Mouse (Mus musculus): ENCODE results near the gene Ints11. TPM values are rescaled to one million over a fixed set of nuclear protein-coding genes. Genes with fewer than 3 reads are reported as not detected.
A peak's percentile ranks its signal among the peaks of the same experiment; 100 is the strongest.

The Ints11 gene
- polyA plus RNA-seq, 1 experiment from 2014 or later: 19.9 TPM

DNA sequence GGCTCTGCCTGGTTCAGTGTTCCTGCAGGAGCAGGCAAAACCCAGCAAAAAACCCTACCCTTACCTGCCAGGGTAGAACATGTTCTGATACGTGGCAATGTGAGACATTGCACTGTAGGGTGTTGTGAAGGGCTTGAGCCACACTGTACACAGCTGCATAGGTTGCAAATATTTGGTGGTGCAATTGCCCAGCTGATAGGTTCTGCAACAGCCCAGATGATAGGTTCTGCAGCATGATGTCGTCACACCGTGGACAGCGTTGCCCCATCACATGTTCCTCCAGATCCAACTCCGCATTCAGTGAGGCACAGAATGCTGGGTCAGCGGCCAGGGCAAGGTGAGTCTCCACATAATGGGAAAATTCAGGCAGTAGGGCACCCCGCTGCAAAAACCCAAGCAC lies 7.6 kb upstream of the Ints11 start:
- Histone ChIP-seq H3K9ac (ENCODE audit: low read depth, low read length) (no peak overlapping the region), H3K4me2 (replicated peaks; ENCODE audit: low read depth) (no peak overlapping the region), H3K4me1 (replicated peaks; ENCODE audit: control insufficient read depth, insufficient read depth, low read length) (no peaks in the 10 kb centered on the region), H3K9me3 (ENCODE audit: control insufficient read depth) (no peaks in the 10 kb centered on the region), H3K27me3 (replicated peaks; ENCODE audit: control insufficient read depth, insufficient read depth, low read length) (no peaks in the 10 kb centered on the region), H3K27ac (ENCODE audit: low read depth, low read length) (no peak overlapping the region), H3K36me3 (ENCODE audit: control insufficient read depth, insufficient read depth) (peaks cover 53% of the 10 kb centered on the region), H3K4me3 (ENCODE audit: low read depth, low read length) (no peak overlapping the region)
- 87% methylated on average over 7 of the region's 7 CpGs for WGBS
- TF ChIP-seq CTCF (IDR thresholded peaks at IDR 0.05; ENCODE audit: low read depth): no peak
- ATAC-seq: no peak

DNA sequence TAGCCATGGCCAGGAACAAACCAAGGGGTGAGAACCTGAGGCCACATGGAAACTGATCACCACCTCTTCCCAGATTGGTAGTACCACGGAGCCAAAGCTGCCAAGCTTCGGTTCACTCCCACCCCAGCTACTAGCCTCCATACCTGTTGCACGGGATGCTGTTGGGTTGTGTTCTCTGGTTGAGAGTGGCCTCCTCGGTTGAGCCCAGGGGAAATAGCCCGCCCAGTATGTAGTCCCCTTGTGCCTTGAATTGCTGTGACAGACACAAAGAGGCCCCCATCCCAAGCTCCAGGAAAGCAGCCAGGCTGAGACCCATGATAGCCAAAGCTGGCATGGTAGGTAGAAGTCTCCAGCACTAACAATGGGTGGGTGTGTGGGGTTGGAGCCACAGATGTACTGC lies 6.3 kb upstream of the Ints11 start, which contains the start of gene Tas1r3:
Gene Tas1r3, minus strand, starts transcription at position 362 of the 400 bp plus-strand sequence.
- Histone ChIP-seq H3K9me3 (ENCODE audit: control insufficient read depth) (no peaks in the 10 kb centered on the region), H3K9ac (ENCODE audit: low read depth, low read length) (no peak within 1 kb of the TSS), H3K4me2 (replicated peaks; ENCODE audit: low read depth) (no peak within 1 kb of the TSS), H3K4me3 (ENCODE audit: low read depth, low read length) (no peak within 1 kb of the TSS), H3K36me3 (ENCODE audit: control insufficient read depth, insufficient read depth) (peaks cover 45% of the 10 kb centered on the region), H3K27me3 (replicated peaks; ENCODE audit: control insufficient read depth, insufficient read depth, low read length) (no peaks in the 10 kb centered on the region), H3K4me1 (replicated peaks; ENCODE audit: control insufficient read depth, insufficient read depth, low read length) (no peaks in the 10 kb centered on the region), H3K27ac (ENCODE audit: low read depth, low read length) (no peak within 1 kb of the TSS)
- 68% methylated on average over 5 of the region's 5 CpGs for WGBS
- no peak for TF ChIP-seq CTCF (IDR thresholded peaks at IDR 0.05; ENCODE audit: low read depth)
- ATAC-seq: no peak

DNA sequence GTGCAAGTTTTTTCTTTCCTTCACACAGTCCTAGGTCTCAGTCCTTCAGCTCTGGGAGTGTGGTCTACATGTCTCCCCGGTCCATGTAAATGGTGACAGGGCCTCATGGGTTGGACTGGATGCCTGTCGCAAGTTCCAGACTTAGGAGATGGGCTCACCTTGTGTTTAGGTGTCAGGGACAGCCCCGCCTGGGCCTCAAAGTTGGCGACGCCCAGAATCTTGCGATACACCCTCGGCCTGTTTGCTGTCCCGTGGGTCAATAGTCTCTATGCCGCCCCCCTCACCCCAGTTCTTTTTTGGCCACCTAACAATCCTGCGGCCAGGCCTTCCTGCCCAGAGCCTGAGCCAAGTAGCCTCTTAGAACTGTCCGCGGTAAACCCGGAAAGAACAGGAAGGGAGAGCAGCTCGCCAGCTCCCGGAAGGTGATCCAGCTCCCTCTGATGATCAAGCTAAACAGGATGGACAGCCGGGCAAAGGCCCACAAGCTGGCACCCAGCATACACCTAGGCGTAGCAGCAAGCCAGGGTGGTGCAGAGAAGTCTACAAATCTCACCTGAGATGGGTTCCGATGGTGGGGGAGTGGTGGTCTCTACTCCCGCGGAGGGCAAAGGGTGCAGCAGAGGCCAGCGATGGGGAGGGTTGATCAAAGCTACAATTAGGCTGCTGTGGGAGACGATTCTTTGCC lies 590 bp upstream of the Ints11 start:
- Histone ChIP-seq H3K9me3 (ENCODE audit: control insufficient read depth) (no peaks in the 10 kb centered on the region), H3K27ac (ENCODE audit: low read depth, low read length) (peak overlapping the region; percentile 74), H3K4me2 (replicated peaks; ENCODE audit: low read depth) (peak overlapping the region; percentile 97), H3K36me3 (ENCODE audit: control insufficient read depth, insufficient read depth) (peaks cover 41% of the 10 kb centered on the region), H3K4me1 (replicated peaks; ENCODE audit: control insufficient read depth, insufficient read depth, low read length) (no peaks in the 10 kb centered on the region), H3K27me3 (replicated peaks; ENCODE audit: control insufficient read depth, insufficient read depth, low read length) (no peaks in the 10 kb centered on the region), H3K4me3 (ENCODE audit: low read depth, low read length) (peak overlapping the region; percentile 90), H3K9ac (ENCODE audit: low read depth, low read length) (peak overlapping the region; percentile 57)
- TF ChIP-seq CTCF (IDR thresholded peaks at IDR 0.05; ENCODE audit: low read depth): no peak
- WGBS: 5% methylated on average over 22 of the region's 22 CpGs
- ATAC-seq: peak; percentile 71

DNA sequence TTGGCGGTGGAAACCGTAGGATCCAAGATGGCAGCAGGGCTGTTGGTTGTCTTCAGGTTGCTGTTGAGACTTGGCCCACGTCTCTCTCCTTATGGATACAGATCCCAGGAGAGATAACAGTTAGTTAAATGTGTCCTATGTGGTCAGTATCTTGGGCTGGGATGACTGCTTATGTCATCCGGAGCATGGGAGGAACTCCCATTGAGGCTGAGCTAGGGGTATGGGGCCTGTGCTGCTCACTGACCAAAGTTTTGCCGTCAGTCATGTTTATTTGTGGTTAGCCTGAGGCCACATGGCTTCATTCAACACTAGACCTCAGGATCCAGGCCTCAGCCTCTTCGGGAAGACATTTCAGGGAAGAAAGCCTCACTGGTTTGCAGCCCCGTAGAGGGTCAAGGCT lies 2.1 kb downstream of the Ints11 start:
- Histone ChIP-seq H3K9me3 (ENCODE audit: control insufficient read depth) (no peaks in the 10 kb centered on the region), H3K27ac (ENCODE audit: low read depth, low read length) (no peak overlapping the region), H3K27me3 (replicated peaks; ENCODE audit: control insufficient read depth, insufficient read depth, low read length) (no peaks in the 10 kb centered on the region), H3K4me3 (ENCODE audit: low read depth, low read length) (no peak overlapping the region), H3K9ac (ENCODE audit: low read depth, low read length) (no peak overlapping the region), H3K4me1 (replicated peaks; ENCODE audit: control insufficient read depth, insufficient read depth, low read length) (no peaks in the 10 kb centered on the region), H3K36me3 (ENCODE audit: control insufficient read depth, insufficient read depth) (peaks cover 43% of the 10 kb centered on the region), H3K4me2 (replicated peaks; ENCODE audit: low read depth) (no peak overlapping the region)
- no peak for ATAC-seq
- WGBS: 79% methylated on average over 7 of the region's 7 CpGs
- TF ChIP-seq CTCF (IDR thresholded peaks at IDR 0.05; ENCODE audit: low read depth): no peak

DNA sequence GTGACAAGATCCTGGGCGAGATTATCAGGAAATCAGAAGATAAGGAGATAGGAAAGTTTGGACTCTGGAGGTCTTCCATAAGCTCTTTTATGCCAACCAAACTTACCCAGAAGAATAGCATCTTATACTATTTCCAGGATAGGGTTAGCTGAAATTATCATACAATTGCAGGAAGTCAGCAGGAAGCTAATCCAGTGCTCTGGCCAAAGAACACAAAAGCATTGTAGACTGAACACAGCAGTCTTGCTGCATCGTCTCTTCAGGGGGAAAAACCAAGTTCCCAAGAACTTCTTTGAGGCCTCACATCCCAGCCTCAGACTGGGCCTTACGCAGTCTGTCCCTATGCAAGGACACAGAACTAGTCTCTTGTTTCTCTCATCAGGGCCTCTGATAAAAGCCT lies 14.2 kb downstream of the Ints11 start:
- Histone ChIP-seq H3K36me3 (ENCODE audit: control insufficient read depth, insufficient read depth) (peaks cover 36% of the 10 kb centered on the region), H3K27me3 (replicated peaks; ENCODE audit: control insufficient read depth, insufficient read depth, low read length) (no peaks in the 10 kb centered on the region), H3K27ac (ENCODE audit: low read depth, low read length) (peak overlapping the region; percentile 21; the same call in 1 of the 2 replicates), H3K9ac (ENCODE audit: low read depth, low read length) (no peak overlapping the region), H3K4me1 (replicated peaks; ENCODE audit: control insufficient read depth, insufficient read depth, low read length) (no peaks in the 10 kb centered on the region), H3K4me2 (replicated peaks; ENCODE audit: low read depth) (no peak overlapping the region), H3K9me3 (ENCODE audit: control insufficient read depth) (no peaks in the 10 kb centered on the region), H3K4me3 (ENCODE audit: low read depth, low read length) (no peak overlapping the region)
- ATAC-seq: no peak
- no peak for TF ChIP-seq CTCF (IDR thresholded peaks at IDR 0.05; ENCODE audit: low read depth)
- WGBS: 72% methylated on average over 3 of the region's 3 CpGs

DNA sequence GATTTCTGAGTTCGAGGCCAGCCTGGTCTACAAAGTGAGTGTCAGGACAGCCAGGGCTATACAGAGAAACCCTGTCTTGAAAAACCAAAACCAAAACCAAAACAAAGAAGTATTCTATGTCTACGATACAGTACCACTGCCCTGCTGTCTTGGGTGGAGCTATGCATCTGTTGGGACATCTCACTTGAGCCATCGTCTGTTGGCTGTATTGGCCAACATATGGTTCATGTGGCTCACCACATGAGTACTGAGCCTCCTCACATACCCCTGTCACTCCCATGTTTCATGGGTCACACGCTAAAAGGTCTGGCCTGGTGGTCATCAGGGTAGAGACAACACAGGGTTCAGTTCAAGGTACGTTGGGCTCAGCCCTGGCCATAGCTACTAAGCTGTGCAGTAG lies 17.0 kb downstream of the Ints11 start:
- Histone ChIP-seq H3K27me3 (replicated peaks; ENCODE audit: control insufficient read depth, insufficient read depth, low read length) (no peaks in the 10 kb centered on the region), H3K4me2 (replicated peaks; ENCODE audit: low read depth) (no peak overlapping the region), H3K36me3 (ENCODE audit: control insufficient read depth, insufficient read depth) (peaks cover 48% of the 10 kb centered on the region), H3K4me3 (ENCODE audit: low read depth, low read length) (no peak overlapping the region), H3K9me3 (ENCODE audit: control insufficient read depth) (no peaks in the 10 kb centered on the region), H3K27ac (ENCODE audit: low read depth, low read length) (no peak overlapping the region), H3K4me1 (replicated peaks; ENCODE audit: control insufficient read depth, insufficient read depth, low read length) (0 out of 2 replicates have a peak, but pooled peaks cover 3% of the 10 kb centered on the region), H3K9ac (ENCODE audit: low read depth, low read length) (no peak overlapping the region)
- TF ChIP-seq CTCF (IDR thresholded peaks at IDR 0.05; ENCODE audit: low read depth): no peak
- ATAC-seq: no peak
- WGBS: 92% methylated on average over 5 of the region's 5 CpGs

Measured in intestine, postnatal 0 days (tissue).